Mouse (Mus musculus) forelimb bud, embryonic 11.5 days (tissue): ENCODE measurements around the gene Rpl21.
"Not testable (repeated sequence)": the region's sequence is repeated elsewhere in the genome, so short reads cannot be mapped to it uniquely, and the experiment has no call there.

ENCODE experiments used
- DNase-seq: peaks from one replicate; pipeline ENCODE4 v3.0.0-alpha.2; 2012; ENCODE audit warnings: low read depth, low spot score

Gene Rpl21

DNA sequence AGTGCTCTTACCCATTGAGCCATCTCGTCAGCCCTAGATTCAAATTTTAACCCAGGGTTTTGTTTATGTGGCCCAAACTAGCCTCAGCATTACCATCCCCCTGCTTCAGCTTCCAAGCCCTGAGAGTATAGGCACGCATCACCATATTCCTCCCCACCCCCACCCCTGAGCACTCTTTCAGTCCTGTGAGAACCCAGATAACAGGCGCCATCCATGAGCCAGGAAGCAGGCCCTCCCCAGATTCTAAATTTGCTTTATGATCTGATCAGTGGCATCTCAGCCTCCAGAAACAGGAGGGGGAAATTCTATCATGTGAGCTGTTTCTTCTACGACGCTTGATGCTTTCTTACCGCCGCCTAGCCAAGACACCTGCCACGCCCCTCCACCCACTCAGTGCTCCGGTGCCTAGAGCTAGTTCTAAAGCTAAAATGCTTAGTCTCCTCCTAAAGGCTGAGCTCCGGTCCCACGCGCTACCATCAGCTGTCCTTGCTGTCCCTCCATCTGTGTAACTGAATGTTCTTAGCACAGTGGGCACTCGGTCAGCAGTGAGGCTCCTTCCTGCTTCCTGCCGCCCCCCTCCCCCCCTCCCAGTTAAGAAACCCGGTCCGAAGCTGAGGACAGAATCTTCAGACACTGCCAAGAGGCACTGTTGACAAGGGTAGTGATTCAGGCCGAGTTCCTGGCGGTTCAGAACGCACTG, 34.7 kb downstream of the Rpl21 start:
- DNase-seq, result no peak

DNA sequence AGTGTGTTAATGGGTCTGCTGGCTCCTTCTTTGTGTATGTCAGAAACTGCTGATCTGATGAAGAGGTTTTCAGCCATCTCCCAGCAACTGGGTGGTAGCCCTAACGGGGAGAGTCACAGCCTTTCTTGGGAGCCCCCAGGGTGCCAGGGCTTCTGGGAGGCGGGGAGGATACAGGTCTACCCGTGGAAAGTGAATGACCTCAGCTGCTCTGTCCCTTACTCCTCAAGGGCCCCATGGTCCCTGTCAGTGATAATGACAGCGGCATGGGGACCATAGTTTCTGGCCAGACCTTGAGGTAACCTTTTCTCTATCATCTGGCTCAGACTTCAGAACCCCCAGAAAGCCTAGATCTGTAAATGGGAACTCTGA, 35.2 kb downstream of the Rpl21 start:
- DNase-seq, result no peak

DNA sequence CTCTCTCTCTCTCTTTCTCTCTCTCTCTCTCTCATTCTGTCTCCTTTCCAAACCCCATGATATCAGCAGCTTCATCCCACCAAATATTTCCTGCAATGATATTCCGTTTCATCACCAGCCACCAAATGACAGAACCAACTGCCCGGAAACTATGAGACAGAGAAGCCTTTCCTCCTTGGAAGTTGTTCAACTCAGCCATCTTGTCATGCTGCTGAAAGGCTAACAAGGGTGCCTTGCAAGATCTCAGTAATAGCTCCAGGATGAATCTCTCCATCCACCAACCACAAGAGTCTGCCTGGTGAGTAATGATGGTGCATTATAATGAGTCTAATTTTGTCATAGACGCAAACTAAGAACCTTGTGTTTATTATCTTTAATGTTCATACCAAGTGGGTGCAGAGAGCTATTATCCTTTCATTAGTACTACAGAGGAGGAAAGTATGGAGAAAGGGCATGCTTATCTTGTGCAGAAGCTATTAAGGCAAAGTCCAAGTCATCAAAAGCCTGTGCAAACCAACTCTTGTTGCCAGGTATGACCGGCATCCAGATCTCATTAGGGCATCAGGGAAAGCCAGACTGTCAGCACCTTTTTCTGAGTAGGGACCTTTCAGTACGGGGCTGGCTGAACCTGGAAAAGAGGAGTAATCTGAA, 40.4 kb downstream of the Rpl21 start:
- no peak for DNase-seq

DNA sequence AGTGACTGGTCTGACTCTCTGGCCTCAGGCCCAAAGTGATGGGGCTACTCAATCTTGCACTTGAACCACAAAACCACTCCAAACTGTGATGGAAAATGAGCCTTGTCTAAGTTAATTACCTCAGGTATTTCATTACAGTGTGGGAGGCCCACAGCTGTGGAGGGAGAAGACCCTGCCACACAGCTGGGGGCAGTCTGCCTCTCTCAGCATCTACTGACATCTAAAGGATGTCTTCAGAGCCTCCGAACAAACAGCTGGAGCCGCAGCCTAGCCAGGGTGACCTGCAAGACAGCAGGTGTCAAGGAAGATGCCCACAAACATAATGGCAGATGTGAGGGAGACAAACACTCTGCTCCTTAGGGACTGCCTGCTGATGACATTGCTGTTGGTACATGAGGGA, 43.3 kb downstream of the Rpl21 start:
- no peak for DNase-seq

DNA sequence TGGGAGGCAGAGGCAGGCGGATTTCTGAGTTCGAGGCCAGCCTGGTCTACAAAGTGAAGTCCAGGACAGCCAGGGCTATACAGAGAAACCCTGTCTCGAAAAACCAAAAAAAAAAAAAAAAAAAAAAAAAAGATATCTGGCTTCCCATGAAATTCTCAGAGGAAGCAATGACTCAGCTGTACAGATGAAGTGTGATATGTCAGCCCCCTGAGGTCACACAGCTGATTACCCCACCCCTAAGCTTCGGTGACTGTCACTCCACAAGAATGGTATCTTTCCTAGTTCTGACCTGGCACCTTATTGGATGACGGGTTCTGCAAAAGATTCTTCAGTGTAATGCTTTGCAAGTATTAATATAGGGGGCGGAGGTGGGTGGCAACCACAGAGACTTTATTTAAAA, 45.2 kb downstream of the Rpl21 start:
- not testable (repeated sequence) for DNase-seq

DNA sequence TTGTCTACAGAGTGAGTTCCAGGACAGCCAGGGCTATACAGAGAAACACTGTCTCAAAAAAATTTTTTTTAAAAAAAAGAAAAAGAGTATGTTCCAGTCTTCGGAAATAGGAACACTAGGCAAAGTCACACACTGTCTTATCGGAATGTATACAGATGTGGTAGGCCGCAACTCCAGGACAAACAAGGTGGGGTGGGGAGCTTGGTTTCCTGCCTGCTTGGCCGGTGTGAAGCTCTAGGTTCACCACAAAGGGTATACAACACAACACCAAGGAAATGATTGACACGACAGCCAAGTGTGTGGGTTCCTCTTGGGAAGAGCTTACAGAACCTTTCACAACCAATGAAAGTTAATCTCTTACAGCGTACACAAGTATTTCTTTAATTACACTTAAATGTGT, 49.6 kb downstream of the Rpl21 start:
- DNase-seq, result no peak

DNA sequence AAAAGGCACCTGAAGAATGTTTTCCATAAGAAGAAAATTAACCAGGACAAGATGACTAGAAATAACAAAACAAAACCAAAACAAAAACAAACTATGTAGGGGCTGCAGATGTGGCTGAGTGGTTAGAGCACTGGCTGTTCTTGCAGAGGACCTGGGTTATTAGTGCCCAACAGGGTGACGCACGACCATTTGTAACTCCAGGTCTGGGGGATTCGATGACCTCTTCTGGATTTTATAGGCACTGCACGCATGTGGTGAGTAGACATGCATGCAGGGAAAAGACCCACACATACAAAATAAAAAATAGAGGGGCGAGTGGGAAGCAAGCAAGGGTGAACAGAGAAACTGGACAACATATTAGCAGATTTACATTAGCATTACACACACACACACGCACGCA, 50.4 kb downstream of the Rpl21 start:
- peak; percentile 12 for DNase-seq

- no peak for DNase-seq
These were observed 51.0 kb downstream of the Rpl21 start for GRCm38 (mm10) chr5:146883486-146884272.
